Mouse (Mus musculus) myocyte (in vitro differentiated cells): Measurements from ENCODE around the gene Zkscan3. TPM values are rescaled to one million over a fixed set of nuclear protein-coding genes. Genes with fewer than 3 reads are reported as not detected.
A peak's percentile ranks its signal among the peaks of the same experiment; 100 is the strongest.

Experiments
- H3K27me3 ChIP-seq: one replicate; pipeline ENCODE4 v1.6.1; 2011; ENCODE audit not compliant: control insufficient read depth, insufficient read depth, insufficient read length
- H3K36me3 ChIP-seq: one replicate; pipeline ENCODE4 v1.6.1; 2011; ENCODE audit not compliant: control insufficient read depth, insufficient read depth
- H3K4me2 ChIP-seq: one replicate; pipeline ENCODE4 v1.6.1; 2011; ENCODE audit warnings: low read depth, control low read depth
- H3K4me3 ChIP-seq: one replicate; pipeline ENCODE4 v1.5.1; 2011; ENCODE audit warnings: mild to moderate bottlenecking, control low read depth, moderate library complexity
- H3K79me2 ChIP-seq: one replicate; pipeline ENCODE4 v1.6.1; 2011; ENCODE audit not compliant: control insufficient read depth, insufficient read depth
- H3ac ChIP-seq: one replicate; pipeline ENCODE4 v1.6.1; 2011; ENCODE audit not compliant: control insufficient read depth, insufficient read length
- CEBPB ChIP-seq: IDR thresholded peaks from 2 replicates; pipeline ENCODE4 v1.6.1; 2011; ENCODE audit warnings: mild to moderate bottlenecking, moderate library complexity; ENCODE audit not compliant: poor library complexity, insufficient read depth, severe bottlenecking
- E2F4 ChIP-seq: IDR thresholded peaks from one replicate; pipeline ENCODE4 v1.6.1; 2011; ENCODE audit warnings: mild to moderate bottlenecking, control low read depth, moderate library complexity; ENCODE audit not compliant: insufficient read depth
- MAX ChIP-seq: IDR thresholded peaks from one replicate; pipeline ENCODE4 v1.6.1; 2011; ENCODE audit warnings: low read depth, mild to moderate bottlenecking, control low read depth
- MYOD1 ChIP-seq, 3 experiments: IDR thresholded peaks; one replicate each; pipeline ENCODE4 v1.6.1; 2011; ENCODE audit warnings: control low read depth in 2 of 3, low read depth in 2 of 3, mild to moderate bottlenecking in 2 of 3, moderate library complexity in 1 of 3; ENCODE audit not compliant: insufficient read length in 2 of 3, control insufficient read depth in 1 of 3
- MYOG ChIP-seq, 3 experiments: IDR thresholded peaks; one replicate each; pipeline ENCODE4 v1.6.1; 2011; ENCODE audit warnings: control low read depth in 2 of 3, low read depth in 2 of 3, mild to moderate bottlenecking in 2 of 3; ENCODE audit not compliant: insufficient read length in 2 of 3, control insufficient read depth in 1 of 3, insufficient read depth in 1 of 3
- POLR2A ChIP-seq: IDR thresholded peaks from one replicate; pipeline ENCODE4 v1.6.1; 2011; ENCODE audit warnings: low read depth, mild to moderate bottlenecking, control low read depth, moderate library complexity; ENCODE audit not compliant: insufficient read length
- POLR2AphosphoS2 ChIP-seq: IDR thresholded peaks from one replicate; pipeline ENCODE4 v1.6.1; 2011; ENCODE audit warnings: low read depth, control low read depth; ENCODE audit not compliant: insufficient read length
- REST ChIP-seq: IDR thresholded peaks from one replicate; pipeline ENCODE4 v1.6.1; 2011; ENCODE audit warnings: mild to moderate bottlenecking, control low read depth, moderate library complexity; ENCODE audit not compliant: insufficient read depth, insufficient read length
- SRF ChIP-seq: IDR thresholded peaks from one replicate; pipeline ENCODE4 v1.6.1; 2011; ENCODE audit warnings: low read depth; ENCODE audit not compliant: control insufficient read depth, insufficient read length
- TCF12 ChIP-seq: IDR thresholded peaks from one replicate; pipeline ENCODE4 v1.6.1; 2011; ENCODE audit warnings: mild to moderate bottlenecking, control low read depth; ENCODE audit not compliant: poor library complexity, insufficient read depth, severe bottlenecking
- TCF3 ChIP-seq: IDR thresholded peaks from one replicate; pipeline ENCODE4 v1.6.1; 2011; ENCODE audit warnings: low read depth, control low read depth; ENCODE audit not compliant: insufficient read length
- USF1 ChIP-seq: IDR thresholded peaks from one replicate; pipeline ENCODE4 v1.6.1; 2011; ENCODE audit warnings: low read depth, mild to moderate bottlenecking, control low read depth, moderate library complexity
- polyA plus RNA-seq: library from polyadenylated mRNA; unstranded; fragments of >200 nt; fragmentation: generic; extraction: Trizol; gene quantifications from one replicate; pipeline ENCODE4 v1.2.1, GENCODE M21; 2012; ENCODE audit warnings: missing spikeins

The Zkscan3 gene
- polyA plus RNA-seq, 1 experiment: 13.6 TPM

DNA sequence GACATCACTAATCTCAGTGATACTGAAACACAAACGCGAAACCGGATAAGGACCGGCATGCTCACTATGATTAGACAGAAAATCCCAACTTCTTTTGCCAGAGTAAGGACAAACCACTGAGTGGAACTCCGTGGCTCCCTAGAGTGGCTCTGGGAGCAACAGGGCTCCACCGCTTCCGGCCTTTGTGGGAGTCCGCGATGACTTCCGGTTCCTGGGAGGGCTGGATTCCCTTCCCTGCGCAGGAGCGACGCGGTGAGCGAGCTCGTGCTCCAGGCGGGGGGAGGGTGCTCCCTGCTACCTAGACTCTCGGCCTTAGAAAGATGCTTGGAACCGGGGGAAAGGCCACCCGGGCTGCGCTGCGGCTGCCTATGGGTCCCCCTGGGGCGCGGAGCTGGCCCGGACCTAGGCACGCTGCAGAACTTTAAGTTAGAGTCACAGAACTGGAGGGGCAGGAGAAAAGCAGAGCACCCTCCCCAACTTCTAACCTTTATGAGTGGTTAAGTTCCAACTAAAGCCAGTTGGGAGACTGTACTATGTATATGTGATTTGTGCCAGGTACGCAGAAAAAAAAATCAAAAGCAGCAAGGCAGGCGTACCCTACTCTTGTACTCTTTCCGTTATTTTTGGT is 39.8 kb downstream of the Zkscan3 start, which contains the start of gene Zscan12:
Gene Zscan12 (plus strand): TSS at position 200 of the 628 bp plus-strand sequence.
- Histone ChIP-seq H3K4me3 (peak within 1 kb of the TSS; percentile 48), H3K36me3 (no peaks in the 10 kb centered on the region), H3ac (peak within 1 kb of the TSS; percentile 4), H3K4me2 (peak within 1 kb of the TSS; percentile 90), H3K27me3 (no peaks in the 10 kb centered on the region), H3K79me2 (no peaks in the 10 kb centered on the region)
- no peak for TF ChIP-seq TCF3
- no peak for TF ChIP-seq USF1
- peak; percentile 96 for TF ChIP-seq POLR2A
- no peak for TF ChIP-seq MAX
- no peak for TF ChIP-seq CEBPB
- peak; percentile 96 for TF ChIP-seq POLR2AphosphoS2
- TF ChIP-seq TCF12: no peak
- no peak for TF ChIP-seq REST
- TF ChIP-seq E2F4: no peak
- no peak for TF ChIP-seq SRF
- peak in 1 of 3 experiments; percentile 8 for TF ChIP-seq MYOG (IDR thresholded peaks at IDR 0.05; ENCODE audit: control insufficient read depth in 1 of 3, insufficient read depth in 1 of 3, insufficient read length in 2 of 3, low read depth in 2 of 3)
- TF ChIP-seq MYOD1 (IDR thresholded peaks at IDR 0.05; ENCODE audit: control insufficient read depth in 1 of 3, insufficient read length in 2 of 3, low read depth in 2 of 3): no peak

DNA sequence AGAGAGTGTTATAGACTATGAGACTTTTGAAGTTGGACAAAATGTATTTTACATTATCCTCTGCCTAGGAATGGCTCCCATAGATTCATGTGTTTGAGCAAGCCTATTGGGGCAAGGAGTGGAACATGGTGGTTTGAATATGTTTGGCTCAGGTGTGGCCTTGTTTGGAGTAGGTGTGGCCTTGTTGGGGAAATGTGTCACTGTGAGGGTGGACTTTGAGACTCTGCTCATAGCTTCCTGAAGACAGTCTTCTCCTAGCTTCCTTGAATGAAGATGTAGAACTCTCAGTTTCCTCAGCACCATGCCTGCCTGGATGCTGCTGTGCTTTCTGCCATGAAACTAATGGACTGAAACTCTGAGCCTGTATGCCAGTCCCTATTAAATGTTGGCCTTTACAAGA is 52.0 kb downstream of the Zkscan3 start:
- Histone ChIP-seq H3K27me3 (peaks cover 13% of the 10 kb centered on the region), H3K4me2 (no peak overlapping the region), H3K79me2 (no peaks in the 10 kb centered on the region), H3K36me3 (no peaks in the 10 kb centered on the region), H3K4me3 (no peak overlapping the region), H3ac (no peak overlapping the region)
- TF ChIP-seq SRF: no peak
- no peak for TF ChIP-seq POLR2A
- no peak for TF ChIP-seq POLR2AphosphoS2
- no peak for TF ChIP-seq CEBPB
- no peak for TF ChIP-seq MAX
- TF ChIP-seq MYOD1 (IDR thresholded peaks at IDR 0.05; ENCODE audit: control insufficient read depth in 1 of 3, insufficient read length in 2 of 3, low read depth in 2 of 3): no peak
- no peak for TF ChIP-seq REST
- TF ChIP-seq USF1: no peak
- TF ChIP-seq TCF3: no peak
- no peak for TF ChIP-seq MYOG (IDR thresholded peaks at IDR 0.05; ENCODE audit: control insufficient read depth in 1 of 3, insufficient read depth in 1 of 3, insufficient read length in 2 of 3, low read depth in 2 of 3)

DNA sequence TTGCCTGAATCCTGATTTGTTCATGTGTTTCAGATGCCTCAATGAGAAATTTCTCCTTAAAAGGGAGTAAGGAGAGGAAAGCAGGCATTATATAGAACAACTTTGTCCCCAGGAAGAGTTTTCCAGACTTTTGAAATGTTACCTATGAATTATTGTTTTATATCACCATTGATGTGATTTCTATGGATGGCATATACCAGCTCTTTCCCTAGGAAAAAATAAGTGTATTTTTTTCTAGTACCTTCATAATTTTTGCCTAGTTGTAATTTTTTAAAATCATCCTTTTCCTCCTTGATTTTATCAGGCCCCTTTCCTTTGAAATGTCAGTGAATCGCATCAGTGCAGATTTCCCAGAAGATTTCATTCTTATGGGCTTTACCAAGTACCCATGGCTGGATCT is 55.9 kb downstream of the Zkscan3 start, which contains the start of gene Olfr1367:
Gene Olfr1367 (plus strand): TSS at position 301 of the 400 bp plus-strand sequence.
- H3K4me3 ChIP-seq: no peak within 1 kb of the TSS
- TF ChIP-seq MAX (no peak), POLR2A (no peak), POLR2AphosphoS2 (no peak), SRF (no peak)
- H3K36me3 ChIP-seq: no peaks in the 10 kb centered on the region
- no peak within 1 kb of the TSS for H3K4me2 ChIP-seq
- peaks cover 8% of the 10 kb centered on the region for H3K27me3 ChIP-seq
- H3ac ChIP-seq: no peak within 1 kb of the TSS
- no peaks in the 10 kb centered on the region for H3K79me2 ChIP-seq

Other genes starting within 250 kb of the Zkscan3 start
- 62.4 TPM for gene Trim27, start 223.3 kb downstream of the Zkscan3 start, polyA plus RNA-seq
- gene Gpx5, start 110.0 kb downstream of the Zkscan3 start, polyA plus RNA-seq: not detected
- not detected for gene Gpx6, start 90.6 kb downstream of the Zkscan3 start, polyA plus RNA-seq
- gene Olfr1367, start 55.8 kb downstream of the Zkscan3 start, polyA plus RNA-seq: not detected
- gene Zscan12, start 39.9 kb downstream of the Zkscan3 start, polyA plus RNA-seq: 2.8 TPM
- gene Pgbd1, start 38.3 kb upstream of the Zkscan3 start, polyA plus RNA-seq: 0.13 TPM
- gene Zscan26, start 51.0 kb upstream of the Zkscan3 start, polyA plus RNA-seq: 6.3 TPM
- gene Nkapl, start 65.8 kb upstream of the Zkscan3 start, polyA plus RNA-seq: 0.05 TPM
- gene Zkscan4, start 76.2 kb upstream of the Zkscan3 start, polyA plus RNA-seq: not detected
- gene Gm10065, start 76.7 kb upstream of the Zkscan3 start, polyA plus RNA-seq: not detected
- 0.71 TPM for gene AK157302, start 92.5 kb upstream of the Zkscan3 start, polyA plus RNA-seq
- gene Gm11273, start 98.7 kb upstream of the Zkscan3 start, polyA plus RNA-seq: 29.0 TPM
- gene Zkscan8, start 128.4 kb upstream of the Zkscan3 start, polyA plus RNA-seq: 1.9 TPM
- gene Olfr1366, start 140.1 kb upstream of the Zkscan3 start, polyA plus RNA-seq: 0.02 TPM
- gene Olfr1535, start 157.1 kb upstream of the Zkscan3 start, polyA plus RNA-seq: not detected
- not detected for gene Olfr1364, start 179.0 kb upstream of the Zkscan3 start, polyA plus RNA-seq
- not detected for gene Olfr1362, start 211.3 kb upstream of the Zkscan3 start, polyA plus RNA-seq
- not detected for gene Olfr11, start 239.8 kb upstream of the Zkscan3 start, polyA plus RNA-seq